Mouse (Mus musculus) spleen, adult 2 months (tissue): ENCODE measurements around the gene Ginm1.
"Not testable (repeated sequence)": the region's sequence is repeated elsewhere in the genome, so short reads cannot be mapped to it uniquely, and the experiment has no call there.

Experiments used
- CTCF ChIP-seq: fragments of 200-500 bp; IDR thresholded peaks from 2 replicates; pipeline ENCODE4 v1.5.1; 2011; ENCODE audit warnings: mild to moderate bottlenecking, inconsistent platforms; ENCODE audit not compliant: insufficient read depth, insufficient read length, insufficient replicate concordance; ENCODE audit errors: extremely low read depth
- POLR2A ChIP-seq: fragments of 200-500 bp; IDR thresholded peaks from 2 replicates; pipeline ENCODE4 v1.6.1; 2011; ENCODE audit warnings: low read depth, low read length, inconsistent platforms

GRCm38 (mm10) chr10:7745528-7745927, 47.1 kb downstream of the Ginm1 start:
- TF ChIP-seq CTCF, POLR2A: not testable (repeated sequence)
